Mouse (Mus musculus): Measurements from ENCODE around the gene Tmem179b.

DNA sequence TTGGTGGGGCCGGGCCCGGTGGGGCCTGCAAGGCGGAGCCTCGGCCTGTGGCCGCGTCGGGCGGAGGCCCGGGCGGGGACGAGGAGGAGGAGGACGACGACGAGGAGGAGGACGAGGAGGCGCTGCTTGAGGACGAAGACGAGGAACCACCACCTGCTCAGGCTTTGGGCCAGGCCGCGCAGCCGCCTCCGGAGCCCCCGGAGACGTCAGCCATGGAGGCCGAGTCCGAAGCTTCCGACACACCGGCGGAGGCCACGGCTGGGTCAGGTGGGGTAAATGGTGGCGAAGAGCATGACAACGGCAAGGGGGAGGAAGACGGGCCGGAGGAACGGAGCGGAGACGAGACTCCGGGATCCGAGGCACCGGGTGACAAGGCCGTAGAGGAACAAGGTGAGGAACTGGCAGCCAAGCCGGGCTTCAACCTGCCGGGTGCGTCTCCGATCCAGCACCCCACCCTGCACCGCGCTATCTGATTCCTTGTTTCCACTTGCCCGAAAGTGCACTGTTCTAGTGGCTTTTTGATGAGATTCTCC lies 46.2 kb upstream of the Tmem179b start:
- TF ChIP-seq POLR2A (IDR thresholded peaks at IDR 0.05; ENCODE audit: low read depth, low read length) = no peak
- TF ChIP-seq CTCF (conservative IDR thresholded peaks at IDR 0.05; ENCODE audit: insufficient read depth, insufficient read length, low read depth, low read length) = no peak
